Comparison of ENCODE assay signal across 8 mouse cellular contexts in the genomic region with DNA sequence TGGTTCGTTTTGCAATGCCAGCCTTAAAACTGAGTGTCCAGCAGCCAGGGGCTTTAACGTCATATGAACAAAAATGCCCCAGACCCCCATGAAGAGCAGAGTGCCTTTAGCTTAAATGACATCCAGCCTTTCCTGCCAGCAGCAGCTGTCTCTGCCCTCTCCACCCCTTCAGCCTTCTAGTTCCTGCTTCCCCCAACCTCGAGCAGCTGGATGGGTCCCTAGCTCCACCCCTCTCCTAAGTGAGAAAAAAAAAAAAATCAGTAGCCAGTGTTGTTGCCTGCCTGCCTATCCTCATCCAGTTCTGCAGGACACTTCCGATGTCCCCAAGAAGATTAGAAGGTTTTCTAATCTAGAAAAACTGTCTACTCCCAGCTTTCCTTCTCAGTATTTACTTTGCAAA.
DNase-seq lines count a peak whose midpoint lies in the region; ATAC-seq and TF ChIP-seq lines count a peak whose summit lies in the region.

No protein-coding gene starts in this region.

- 19% methylated on average over 4 of the region's 4 CpGs for WGBS in kidney, embryonic 15.5 days
- 19% methylated on average over 4 of the region's 4 CpGs for WGBS in forebrain, postnatal 0 days

- no peak overlapping the region for H3K4me3 ChIP-seq in kidney, embryonic 15.5 days (replicated peaks)
- no peak overlapping the region for H3K4me3 ChIP-seq in forebrain, postnatal 0 days (ENCODE audit: low read depth, low read length)

- no peaks in the 10 kb centered on the region for H3K9me3 ChIP-seq in kidney, embryonic 15.5 days (replicated peaks)
- H3K9me3 ChIP-seq in forebrain, postnatal 0 days (ENCODE audit: low read length) = no peaks in the 10 kb centered on the region

- no peaks in the 10 kb centered on the region for H3K27me3 ChIP-seq in kidney, embryonic 15.5 days
- no peaks in the 10 kb centered on the region for H3K27me3 ChIP-seq in forebrain, postnatal 0 days (ENCODE audit: insufficient read depth, low read length)

- H3K36me3 ChIP-seq in kidney, embryonic 15.5 days = no peaks in the 10 kb centered on the region
- 0 out of 2 replicates have a peak, but pooled peaks cover 2% of the 10 kb centered on the region for H3K36me3 ChIP-seq in forebrain, postnatal 0 days (ENCODE audit: insufficient read depth)

- no peak for DNase-seq in kidney, adult 11 months
- peak; percentile 25 for DNase-seq in NIH3T3 (ENCODE audit: low read depth)
- no peak for DNase-seq in forebrain, postnatal 0 days
- peak; percentile 72 for DNase-seq in lung, postnatal 10 days
- no peak for DNase-seq in adrenal gland, postnatal 36 days
- no peak for DNase-seq in layer of hippocampus, postnatal 10 days (ENCODE audit: low spot score in 2 of 2)
- DNase-seq in layer of hippocampus, adult 18-20 months (ENCODE audit: low spot score in 2 of 2) = no peak

- peaks cover 63% of the 10 kb centered on the region for H3K4me1 ChIP-seq in kidney, embryonic 15.5 days
- peaks cover 29% of the 10 kb centered on the region for H3K4me1 ChIP-seq in forebrain, postnatal 0 days (ENCODE audit: insufficient read depth)

- TF ChIP-seq CTCF in forebrain, postnatal 0 days (IDR thresholded peaks at IDR 0.05; ENCODE audit: low read depth) = no peak

- H3K4me2 ChIP-seq in kidney, embryonic 15.5 days = peak overlapping the region; percentile 13; the same call in 1 of the 2 replicates
- no peak overlapping the region for H3K4me2 ChIP-seq in forebrain, postnatal 0 days (ENCODE audit: low read depth)

- peak overlapping the region; percentile 98 for H3K27ac ChIP-seq in kidney, embryonic 15.5 days
- H3K27ac ChIP-seq in forebrain, postnatal 0 days (ENCODE audit: low read depth, low read length) = peak overlapping the region; percentile 50; the same call in 1 of the 2 replicates

- H3K9ac ChIP-seq in kidney, embryonic 15.5 days = no peak overlapping the region
- H3K9ac ChIP-seq in forebrain, postnatal 0 days = no peak overlapping the region

- ATAC-seq in kidney, embryonic 15.5 days (replicated peaks; ENCODE audit: low FRiP score) = no peak
- ATAC-seq in forebrain, postnatal 0 days = no peak

Comparison
In these comparisons a context has a peak if more than half of its experiments do, and no peak if none do; other contexts are left out.
1. DNase-seq: peak in NIH3T3 (single experiment) and lung, postnatal 10 days (single experiment); none in kidney, adult 11 months (single experiment), forebrain, postnatal 0 days (single experiment), adrenal gland, postnatal 36 days (0 of 2), layer of hippocampus, postnatal 10 days (0 of 2) and layer of hippocampus, adult 18-20 months (0 of 2).